Mouse (Mus musculus) lung, adult 18-20 months (tissue): ENCODE data around the gene Olfr597.
"Not testable (repeated sequence)": the region's sequence is repeated elsewhere in the genome, so short reads cannot be mapped to it uniquely, and the experiment has no call there.

Source experiments
- DNase-seq, 2 experiments: peaks; one replicate each; pipeline ENCODE4 v3.0.0; 2022; ENCODE audit warnings: mixed read lengths in 2 of 2

The Olfr597 gene

DNA sequence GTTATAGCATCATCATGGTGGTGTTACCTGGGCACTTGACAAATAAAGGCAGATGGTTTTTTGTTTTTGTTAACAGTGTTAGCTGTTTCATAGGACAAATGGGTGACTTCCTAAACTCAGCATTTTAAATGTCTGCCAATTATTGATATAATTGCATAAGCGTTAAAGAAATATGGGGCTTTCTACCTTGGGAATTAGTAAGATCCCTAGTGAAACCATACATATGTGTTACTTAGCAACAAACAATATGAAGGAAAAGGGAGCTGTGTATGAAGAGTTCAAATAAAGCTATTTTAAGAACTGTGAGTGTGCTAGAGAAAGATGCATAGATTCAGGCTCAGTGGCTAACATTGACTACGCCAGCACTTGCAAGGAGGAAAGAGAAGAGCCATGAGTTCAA lies at the start of gene Olfr597:
Gene Olfr597 (plus strand): TSS at position 301 of the 400 bp plus-strand sequence.
- DNase-seq: not testable (repeated sequence)

- not testable (repeated sequence) for DNase-seq
Observed at GRCm38 (mm10) chr7:103305348-103305747, 10.8 kb upstream of the Olfr597 start, which contains the start of gene Olfr596. TSS of gene Olfr596 (plus strand) at chr7:103305648.

DNA sequence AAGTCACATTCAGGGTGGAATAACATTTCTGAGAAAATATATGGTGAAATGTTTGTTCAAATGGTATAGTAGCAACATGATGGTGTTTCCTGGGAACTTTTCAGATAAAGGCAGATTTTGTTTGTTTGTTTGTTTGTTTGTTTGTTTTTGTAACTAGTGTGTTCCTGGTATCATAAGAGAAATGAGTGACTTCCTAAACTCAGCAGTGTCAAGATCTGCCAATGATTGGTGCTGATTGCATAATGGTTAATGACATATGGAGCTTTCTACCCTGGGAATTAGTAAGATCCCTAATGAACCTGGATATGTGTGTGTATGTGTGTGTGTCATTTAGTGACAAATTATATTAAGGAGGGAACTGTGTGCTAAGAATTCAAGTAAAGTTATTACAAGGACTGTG lies 7.2 kb downstream of the Olfr597 start, which contains the start of gene Olfr598:
Gene Olfr598 (plus strand): TSS at position 301 of the 400 bp plus-strand sequence.
- DNase-seq: no peak

DNA sequence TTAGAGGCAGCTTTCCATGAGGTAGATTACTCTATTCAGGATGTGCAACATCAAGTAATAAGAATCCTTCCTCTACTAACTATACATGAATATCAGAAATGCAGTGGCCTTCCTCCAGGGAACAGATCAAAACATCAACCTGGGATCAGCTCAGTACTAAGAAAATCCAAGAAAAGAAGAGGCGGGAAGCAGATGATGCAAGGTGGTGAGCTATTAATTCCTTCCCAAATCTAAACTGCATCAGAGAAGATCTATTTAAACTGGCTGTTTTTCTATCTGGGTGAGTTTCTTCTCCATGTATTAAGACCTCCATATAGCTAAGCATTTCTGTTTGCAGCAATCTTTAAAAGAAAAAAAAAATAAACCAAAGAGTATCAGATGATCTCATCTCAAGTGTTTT lies 19.5 kb downstream of the Olfr597 start, which contains the start of gene Olfr599:
Gene Olfr599 (plus strand): TSS at position 301 of the 400 bp plus-strand sequence.
- no peak for DNase-seq

GRCm38 (mm10) chr7:103349569-103349968 lies 33.5 kb downstream of the Olfr597 start, which contains the start of gene Olfr600:
TSS of gene Olfr600 (minus strand) at chr7:103349669.
- DNase-seq: no peak

DNA sequence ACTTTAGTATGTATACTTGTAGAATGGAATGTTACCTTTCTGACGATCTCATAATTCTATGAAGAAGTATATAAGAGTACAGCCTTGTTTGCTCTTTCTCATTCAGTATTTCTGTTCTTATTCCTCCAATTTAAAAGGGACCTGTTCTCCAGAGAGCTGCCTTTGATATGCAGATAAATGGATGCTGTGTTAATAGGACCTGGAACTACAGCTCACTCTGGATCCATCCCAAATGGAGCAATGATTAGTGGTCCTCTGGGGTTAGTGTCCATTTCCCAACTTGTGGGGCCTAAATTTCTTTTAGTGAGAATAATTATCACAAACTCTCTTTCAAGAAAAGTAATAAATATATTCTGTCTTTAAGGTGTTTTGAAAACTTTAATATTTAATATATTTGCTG lies 46.4 kb downstream of the Olfr597 start, which contains the start of gene Olfr601:
Gene Olfr601 (minus strand): TSS at position 101 of the 400 bp plus-strand sequence.
- DNase-seq: no peak
